Mouse (Mus musculus): ENCODE data around the gene Pkm.

The Pkm gene

GRCm38 (mm10) chr9:59666813-59667212, 10.6 kb downstream of the Pkm start:
- no peak for DNase-seq (ENCODE audit: low spot score)

DNA sequence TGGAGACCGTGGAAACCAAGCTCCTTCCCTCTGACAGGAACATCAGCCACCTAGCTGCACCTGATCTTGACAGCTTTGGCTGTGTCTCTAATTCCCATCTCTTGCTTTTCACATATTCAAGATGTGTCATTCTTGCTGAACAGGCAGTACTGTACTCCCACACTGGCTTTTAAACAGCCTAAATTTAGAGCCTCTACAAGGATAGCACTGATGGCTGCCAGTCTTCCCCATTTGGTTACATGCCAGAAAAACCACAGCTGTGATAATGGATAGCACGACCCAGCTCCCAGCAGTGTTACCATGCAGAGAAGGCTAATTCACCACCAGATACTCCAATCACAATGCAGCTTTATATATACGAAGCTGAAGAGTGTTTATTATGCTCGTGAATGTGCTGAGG, 11.1 kb downstream of the Pkm start:
- no peak for DNase-seq (ENCODE audit: low spot score)

- DNase-seq (ENCODE audit: low spot score), result no peak
Measured at GRCm38 (mm10) chr9:59667904-59668303, 11.7 kb downstream of the Pkm start.

GRCm38 (mm10) chr9:59668473-59668872, 12.3 kb downstream of the Pkm start:
- no peak for DNase-seq (ENCODE audit: low spot score)

- no peak for DNase-seq (ENCODE audit: low spot score)
Measured at GRCm38 (mm10) chr9:59669172-59669571, 13.0 kb downstream of the Pkm start.

GRCm38 (mm10) chr9:59672195-59672894, 16.2 kb downstream of the Pkm start:
- no peak for DNase-seq (ENCODE audit: low spot score)

GRCm38 (mm10) chr9:59673427-59673826, 17.3 kb downstream of the Pkm start:
- no peak for DNase-seq (ENCODE audit: low spot score)

GRCm38 (mm10) chr9:59675598-59675997, 19.4 kb downstream of the Pkm start:
- no peak for DNase-seq (ENCODE audit: low spot score)

DNA sequence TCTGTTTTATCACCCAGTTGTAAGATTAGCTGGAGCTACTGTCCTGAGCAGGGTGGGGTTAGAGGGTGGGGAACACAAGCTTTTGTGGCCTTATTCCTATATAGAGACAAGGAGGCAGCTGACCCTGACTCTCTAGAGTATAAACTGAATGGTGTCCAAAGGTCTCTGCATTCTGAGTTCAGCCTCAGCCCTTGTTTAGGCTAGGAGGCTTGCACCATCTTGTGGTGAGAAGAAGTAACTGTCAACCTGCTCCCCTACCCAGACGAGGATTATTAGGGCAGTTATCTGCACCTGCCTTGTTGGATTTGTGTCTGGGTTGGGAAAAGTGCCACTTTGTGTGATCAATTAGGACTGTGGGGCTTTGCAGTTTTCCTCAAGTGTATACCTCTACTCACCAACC, 22.1 kb downstream of the Pkm start:
- no peak for DNase-seq (ENCODE audit: low spot score)

- DNase-seq (ENCODE audit: low spot score), result no peak
Measured at GRCm38 (mm10) chr9:59679678-59680533, 23.7 kb downstream of the Pkm start, which contains the start of gene Gramd2. Gene Gramd2 (plus strand): TSS chr9:59680144.

GRCm38 (mm10) chr9:59680534-59680875, 24.3 kb downstream of the Pkm start:
- no peak for DNase-seq (ENCODE audit: low spot score)

GRCm38 (mm10) chr9:59684020-59684419, 27.9 kb downstream of the Pkm start:
- no peak for DNase-seq (ENCODE audit: low spot score)

DNA sequence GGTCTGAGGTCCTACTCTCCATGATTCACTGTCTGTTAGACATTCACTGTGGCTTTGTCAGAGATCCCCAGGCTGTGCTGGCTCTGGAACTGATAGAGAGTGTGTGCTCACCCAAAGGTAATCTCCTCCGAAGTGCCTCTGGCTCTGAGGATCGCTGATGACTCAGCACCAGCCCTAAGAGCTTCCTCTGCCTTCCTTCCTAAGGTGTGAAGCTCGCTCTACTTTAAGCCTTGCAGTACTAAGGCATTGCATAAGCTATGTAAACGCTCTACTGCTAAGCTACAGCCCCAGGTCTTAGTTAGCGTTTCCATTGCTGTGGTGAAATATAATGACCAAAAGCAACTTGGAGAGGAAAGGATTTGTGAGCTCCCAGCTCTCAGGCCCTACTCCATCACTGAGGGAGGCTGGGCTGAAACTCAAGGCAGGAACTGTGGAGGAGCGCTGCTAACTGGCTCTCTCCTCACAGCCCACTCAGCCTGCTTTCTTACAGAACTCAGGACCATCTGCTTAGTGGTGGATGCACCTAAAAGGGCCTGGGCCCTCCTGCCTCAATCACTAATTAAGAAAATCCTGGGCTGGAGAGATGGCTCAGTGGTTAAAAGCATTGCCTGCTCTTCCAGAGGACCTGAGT, 31.4 kb downstream of the Pkm start:
- DNase-seq (ENCODE audit: low spot score), result peak; percentile 60

DNA sequence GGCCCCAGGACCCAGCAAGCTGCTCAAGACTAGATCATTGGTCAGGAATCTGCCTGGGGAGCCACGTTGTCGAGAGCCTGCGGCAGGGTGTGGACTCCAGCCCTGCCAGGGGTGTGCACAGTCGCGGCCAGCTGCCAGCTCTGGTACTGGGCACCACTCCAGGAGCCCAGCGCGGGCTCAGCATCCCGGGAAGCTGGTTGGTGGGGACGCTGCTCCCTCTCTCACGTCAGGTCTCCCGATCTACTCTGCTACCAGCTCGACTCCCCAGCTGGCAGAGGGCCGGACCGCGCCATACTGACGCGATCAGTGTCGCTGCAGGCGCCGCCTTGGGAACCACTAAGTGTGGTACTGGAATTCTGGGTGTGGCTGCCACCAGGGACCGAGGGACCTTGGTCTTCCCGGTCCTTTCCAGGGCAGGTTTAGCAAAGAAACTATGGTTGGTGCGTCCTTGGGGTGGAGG, 35.5 kb downstream of the Pkm start:
- peak; percentile 81 for DNase-seq (ENCODE audit: low spot score)

GRCm38 (mm10) chr9:59692145-59692544, 36.0 kb downstream of the Pkm start:
- no peak for DNase-seq (ENCODE audit: low spot score)

DNA sequence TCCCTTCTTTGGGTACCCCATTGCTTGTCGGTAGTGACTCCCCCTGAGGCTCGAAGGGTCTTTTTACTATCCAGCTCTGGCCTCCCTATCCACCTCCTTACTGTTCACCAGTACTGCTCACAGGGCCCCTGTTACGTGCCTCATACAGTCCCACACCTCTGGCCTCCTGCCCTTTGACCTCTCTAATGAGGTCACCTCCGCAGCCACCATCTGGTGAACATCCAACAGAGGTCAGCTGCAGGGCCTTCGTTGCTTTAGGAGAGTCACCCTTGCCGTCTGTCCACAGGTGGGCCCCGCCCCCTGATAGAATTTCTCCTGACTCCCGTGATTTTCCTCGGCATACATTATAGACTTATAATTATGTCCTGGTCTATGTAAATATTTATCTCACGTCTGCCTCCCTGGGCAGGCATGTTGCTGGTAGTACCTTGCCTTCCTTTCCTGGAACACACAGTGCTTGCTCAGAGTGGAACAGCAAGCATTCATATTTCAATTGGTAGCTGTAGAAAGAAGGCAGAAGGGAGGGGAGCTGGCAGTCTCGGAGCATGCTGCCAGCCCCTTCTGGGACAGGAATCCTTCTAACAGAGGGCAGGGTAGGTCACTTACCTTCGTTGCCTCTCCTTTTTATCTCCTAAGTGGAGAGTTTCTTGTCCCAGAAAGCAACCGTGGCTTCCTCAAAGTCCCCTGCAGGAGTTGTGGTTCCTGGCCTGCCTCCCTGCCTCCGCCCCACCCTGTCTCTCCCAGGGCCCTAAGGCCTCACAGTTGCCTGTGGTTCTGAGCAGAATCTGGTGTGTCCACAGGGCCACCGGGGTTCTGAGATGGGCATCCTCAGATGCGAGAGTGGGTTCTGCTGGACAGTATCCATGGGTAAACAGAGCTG, 38.6 kb downstream of the Pkm start:
- no peak for DNase-seq (ENCODE audit: low spot score)

DNA sequence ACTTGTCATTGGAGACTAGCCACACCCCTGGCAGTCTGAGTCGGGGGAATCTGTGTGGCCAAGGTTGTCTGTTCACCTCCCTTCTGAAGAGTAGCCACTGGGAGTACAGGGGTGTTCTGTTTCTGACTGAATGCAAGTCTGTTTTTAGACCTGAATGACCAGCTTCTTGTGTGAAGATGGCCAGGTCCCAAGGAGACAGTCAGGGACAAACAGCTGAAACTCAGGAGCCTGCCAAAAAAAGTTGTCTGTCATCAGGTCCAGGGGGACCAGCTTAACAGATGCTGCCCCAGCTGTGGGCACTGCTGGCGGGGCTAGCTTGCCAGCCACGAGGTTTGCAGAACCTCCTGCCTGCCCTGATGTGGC, 39.3 kb downstream of the Pkm start:
- DNase-seq (ENCODE audit: low spot score), result no peak

- DNase-seq (ENCODE audit: low spot score), result no peak
Measured at GRCm38 (mm10) chr9:59696381-59696780, 40.2 kb downstream of the Pkm start.

GRCm38 (mm10) chr9:59701094-59701493, 44.9 kb downstream of the Pkm start:
- DNase-seq (ENCODE audit: low spot score), result no peak

GRCm38 (mm10) chr9:59703099-59703498, 46.9 kb downstream of the Pkm start:
- no peak for DNase-seq (ENCODE audit: low spot score)

DNA sequence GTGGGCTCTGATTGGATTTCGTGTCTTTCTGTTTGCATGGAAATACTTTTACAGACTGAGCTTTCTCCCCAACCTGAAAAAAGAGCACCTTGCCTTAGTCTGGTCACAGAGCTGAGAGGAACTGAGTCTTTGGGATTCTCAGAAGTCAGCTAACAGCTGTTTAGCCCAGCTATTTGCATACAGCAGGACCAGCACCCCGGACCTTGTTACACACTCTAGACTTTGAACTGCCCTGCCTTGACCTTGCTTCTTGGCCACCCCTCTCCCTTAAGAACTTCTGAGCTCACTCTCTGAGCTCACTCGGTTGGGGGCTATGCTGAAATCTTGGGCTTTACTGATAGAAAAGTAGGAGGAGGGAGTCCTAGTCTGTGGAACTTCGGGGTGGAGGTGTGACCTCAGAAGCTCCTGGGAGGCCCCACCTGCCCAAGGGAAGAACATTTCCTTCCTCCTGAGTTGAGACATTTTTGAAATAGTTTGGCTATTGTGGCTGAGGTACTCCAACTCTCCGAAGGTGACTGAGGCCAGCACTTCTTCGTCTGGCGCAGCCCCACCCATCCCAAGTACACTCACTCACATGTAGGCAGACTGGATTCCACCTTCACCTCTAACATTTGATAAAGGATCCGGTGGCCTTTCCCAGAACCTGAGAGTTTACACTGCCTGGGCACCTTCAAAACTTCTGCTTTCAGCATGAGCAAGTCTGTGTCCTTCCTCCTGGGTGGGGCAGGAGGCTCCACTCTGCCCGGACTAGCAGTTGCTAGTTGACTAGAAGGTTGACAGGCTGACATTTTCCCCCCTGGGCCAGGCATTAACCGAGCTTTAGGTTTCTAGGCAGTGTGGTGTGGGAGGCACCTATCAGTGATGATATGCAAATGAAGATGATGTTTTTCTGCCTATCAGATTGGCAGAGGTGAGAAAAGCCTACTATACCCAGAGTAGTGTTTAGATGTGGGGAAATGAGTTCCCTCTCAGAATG, 51.0 kb downstream of the Pkm start:
- no peak for DNase-seq (ENCODE audit: low spot score)

Data from left cerebral cortex, adult 11 months (tissue).